Mouse (Mus musculus): ENCODE data around the gene St3gal6.

St3gal6 gene

DNA sequence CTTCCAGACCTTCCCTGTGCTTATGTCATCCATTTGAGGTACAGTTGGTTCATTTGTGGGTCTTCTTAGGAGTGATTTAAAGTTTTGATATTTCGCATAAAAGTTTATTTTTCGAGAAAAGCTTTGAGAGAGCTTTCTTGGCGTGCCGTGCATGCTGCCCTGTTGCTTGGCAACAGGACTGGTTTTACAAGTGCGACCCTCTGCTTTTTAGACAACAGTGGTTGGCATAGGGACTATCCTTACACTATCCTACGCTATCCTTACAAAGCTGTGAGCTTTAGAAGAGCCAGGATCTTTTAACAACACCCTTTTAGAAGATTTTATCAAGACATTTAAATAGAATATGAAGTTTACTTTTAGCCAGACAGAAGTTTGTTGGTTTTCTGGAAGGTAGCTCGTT is 93.8 kb downstream of the St3gal6 start:
- ATAC-seq (ENCODE audit: low TSS enrichment) = peak; percentile 53; the same call in 1 of the 2 replicates

DNA sequence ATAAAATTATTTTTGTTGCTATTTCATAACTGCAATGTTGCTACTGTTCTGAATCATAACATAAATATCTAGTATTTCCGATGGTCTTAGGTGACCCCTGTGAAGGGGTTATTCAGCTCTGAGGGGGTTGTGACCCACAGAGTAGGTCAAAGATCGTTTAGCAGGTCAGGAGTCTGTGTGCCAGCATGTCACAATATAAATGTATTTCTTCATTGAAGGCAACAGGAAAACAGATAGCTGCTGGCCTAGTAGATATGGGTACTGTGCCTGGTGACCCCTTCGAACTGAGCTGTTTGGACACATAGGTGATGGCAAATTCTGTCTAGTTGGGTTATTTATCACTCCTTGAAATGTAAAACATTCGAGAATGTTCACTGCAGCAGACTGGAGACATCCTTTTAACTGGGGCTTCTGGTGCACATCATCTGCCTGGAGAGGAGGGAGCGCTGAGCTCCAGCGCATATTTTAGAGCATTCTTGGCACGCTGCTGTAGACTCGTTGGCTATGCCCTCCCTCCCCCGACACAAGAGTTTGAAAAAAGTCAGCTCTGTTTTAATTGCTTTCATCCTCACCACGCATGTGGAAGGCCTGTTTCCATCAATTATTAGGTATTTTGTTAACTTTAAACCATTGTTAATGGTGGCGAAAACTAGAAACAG is 102.2 kb downstream of the St3gal6 start:
- ATAC-seq (ENCODE audit: low TSS enrichment) = peak; percentile 96
